Mouse (Mus musculus): Measurements from ENCODE around the gene Galnt16.

GRCm38 (mm10) chr12:80533876-80534275 is 15.8 kb downstream of the Galnt16 start:
- TF ChIP-seq POLR2A (IDR thresholded peaks at IDR 0.05; ENCODE audit: insufficient read depth, low read depth, low read length) (no peak), CTCF (IDR thresholded peaks at IDR 0.05) (no peak)

Data from heart, adult 2 months (tissue).